Comparison of ENCODE assay signal across 17 mouse cellular contexts in the genomic region with DNA sequence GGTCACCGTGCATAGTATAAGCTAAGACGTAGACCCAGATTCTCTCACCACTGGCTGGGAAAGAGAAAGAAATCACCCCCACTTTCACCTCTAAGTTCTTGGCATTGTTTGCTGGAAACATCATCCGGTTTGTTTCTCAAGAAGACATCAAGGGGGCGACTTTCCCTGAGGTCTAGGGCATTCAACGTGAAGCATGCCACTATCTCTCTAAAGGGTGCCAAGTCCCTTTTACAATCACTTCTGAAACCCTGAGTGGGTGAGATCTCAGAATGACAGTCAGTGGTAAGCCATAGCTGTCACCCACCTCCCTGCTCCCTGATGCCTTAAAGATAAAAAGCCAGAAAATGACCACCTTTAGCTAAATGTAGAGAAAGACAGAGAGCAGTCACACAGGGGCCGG. TPM values are rescaled to one million over a fixed set of nuclear protein-coding genes. Genes with fewer than 3 reads are reported as not detected.
"Had no signal": no experiment of that assay in that cellular context is flagged by ENCODE, and none has a peak within 500 bp of the region (broad histone marks: within the 10 kb centered on the region; RNA-seq: fewer than 3 reads in every experiment).

No protein-coding gene starts in this region.

- H3K27me3 ChIP-seq: limb, embryonic 12.5 days; limb, embryonic 15.5 days; midbrain, embryonic 12.5 days; midbrain, embryonic 15.5 days had no signal

- H3K4me1 ChIP-seq: limb, embryonic 12.5 days; limb, embryonic 15.5 days; midbrain, embryonic 12.5 days; midbrain, embryonic 15.5 days had no signal

- H3K27ac ChIP-seq: kidney, embryonic 15.5 days; limb, embryonic 12.5 days; limb, embryonic 15.5 days; liver, embryonic 14.5 days; midbrain, embryonic 12.5 days; midbrain, embryonic 15.5 days had no signal

- DNase-seq: kidney, adult 11 months; kidney, adult 8-10 months; kidney, postnatal 10 days; kidney, postnatal 36 days; left cerebral cortex, postnatal 4 days; lung, embryonic 14.5 days; right cerebral cortex, adult 18-20 months; right cerebral cortex, postnatal 14 days; right cerebral cortex, postnatal 4 days had no signal

- H3K36me3 ChIP-seq: kidney, embryonic 15.5 days; limb, embryonic 12.5 days; limb, embryonic 15.5 days; midbrain, embryonic 12.5 days; midbrain, embryonic 15.5 days had no signal

- H3K4me3 ChIP-seq: kidney, embryonic 15.5 days; limb, embryonic 12.5 days; limb, embryonic 15.5 days; midbrain, embryonic 12.5 days; midbrain, embryonic 15.5 days had no signal

- H3K9me3 ChIP-seq: kidney, embryonic 15.5 days; limb, embryonic 12.5 days; limb, embryonic 15.5 days; midbrain, embryonic 12.5 days; midbrain, embryonic 15.5 days had no signal

RNA-seq across cellular contexts. Expression of a gene that starts 21.6 kb away (rescaled TPM):
- polyA plus RNA-seq: limb, embryonic 12.5 days; lung, embryonic 14.5 days; midbrain, embryonic 12.5 days; midbrain, embryonic 15.5 days; neural tube, embryonic 11.5 days; neural tube, embryonic 14.5 days had no signal
